Mouse (Mus musculus) embryonic facial prominence, embryonic 10.5 days (tissue): Measurements from ENCODE around the gene Eif3g. TPM values are rescaled to one million over a fixed set of nuclear protein-coding genes. Genes with fewer than 3 reads are reported as not detected.
A peak's percentile ranks its signal among the peaks of the same experiment; 100 is the strongest.

Experiments
- DNase-seq: peaks from one replicate; pipeline ENCODE4 v3.0.0-alpha.2; 2017; ENCODE audit warnings: low spot score
- H3K27ac ChIP-seq: fragments of 300-500 bp; sonication (generic); replicated peaks from 2 replicates; pipeline ENCODE4 v1.5.1; 2016; ENCODE audit warnings: mild to moderate bottlenecking
- H3K27me3 ChIP-seq: fragments of 300-500 bp; sonication (generic); replicated peaks from 2 replicates; pipeline ENCODE4 v1.6.1; 2016; ENCODE audit warnings: low read depth, mild to moderate bottlenecking; ENCODE audit not compliant: poor library complexity, severe bottlenecking
- H3K36me3 ChIP-seq: fragments of 300-500 bp; sonication (generic); replicated peaks from 2 replicates; pipeline ENCODE4 v1.6.1; 2016; ENCODE audit warnings: mild to moderate bottlenecking, moderate library complexity
- H3K4me1 ChIP-seq: fragments of 300-500 bp; sonication (generic); 2 replicates; pipeline ENCODE4 v1.6.1; 2016
- H3K4me3 ChIP-seq: fragments of 300-500 bp; sonication (generic); 2 replicates; pipeline ENCODE4 v1.5.1; 2016; ENCODE audit warnings: mild to moderate bottlenecking, moderate library complexity
- H3K9me3 ChIP-seq: fragments of 300-500 bp; sonication (generic); 2 replicates; pipeline ENCODE4 v1.6.1; 2016; ENCODE audit warnings: mild to moderate bottlenecking
- WGBS: fragments of 180-500 bp; shearing (Covaris S2); methylation state at CpG from one replicate; pipeline ENCODE4 v1.1.7; 2016; 5-methylcytosine and 5-hydroxymethylcytosine counted together
- polyA plus RNA-seq: library from polyadenylated mRNA; unstranded; fragments of >200 nt; fragmentation: Nextera tagmentation; extraction: Ambion mirVana; gene quantifications from 2 replicates; pipeline ENCODE4 v1.2.1, GENCODE M21; 2016

Gene Eif3g
- polyA plus RNA-seq, 1 experiment from 2014 or later, result 411 TPM

GRCm38 (mm10) chr9:20879097-20879792 is 19.2 kb downstream of the Eif3g start, which contains the start of gene Angptl6:
Gene Angptl6 (minus strand): TSS chr9:20879727.
- DNase-seq, result no peak
- Histone ChIP-seq H3K36me3 (no peaks in the 10 kb centered on the region), H3K4me1 (peaks cover 16% of the 10 kb centered on the region), H3K4me3 (peak within 1 kb of the TSS; percentile 59), H3K9me3 (no peaks in the 10 kb centered on the region), H3K27me3 (no peaks in the 10 kb centered on the region), H3K27ac (peak within 1 kb of the TSS; percentile 92)
- WGBS, result 92% methylated on average over 13 of the region's 13 CpGs

GRCm38 (mm10) chr9:20878710-20879065 is 19.7 kb downstream of the Eif3g start:
- Histone ChIP-seq H3K4me3 (peak overlapping the region; percentile 59), H3K36me3 (no peaks in the 10 kb centered on the region), H3K27me3 (no peaks in the 10 kb centered on the region), H3K4me1 (peaks cover 16% of the 10 kb centered on the region), H3K27ac (peak overlapping the region; percentile 92), H3K9me3 (no peaks in the 10 kb centered on the region)
- DNase-seq, result no peak
- 22% methylated on average over 10 of the region's 10 CpGs for WGBS

GRCm38 (mm10) chr9:20878041-20878709 is 20.2 kb downstream of the Eif3g start:
- no peaks in the 10 kb centered on the region for H3K27me3 ChIP-seq
- peak overlapping the region; percentile 92 for H3K27ac ChIP-seq
- no peaks in the 10 kb centered on the region for H3K36me3 ChIP-seq
- under 1% methylated on average over 69 of the region's 69 CpGs for WGBS
- H3K4me1 ChIP-seq, result peaks cover 16% of the 10 kb centered on the region
- no peaks in the 10 kb centered on the region for H3K9me3 ChIP-seq
- H3K4me3 ChIP-seq, result peak overlapping the region; percentile 59
- peak; percentile 100 for DNase-seq

- H3K9me3 ChIP-seq, result no peaks in the 10 kb centered on the region
- peak overlapping the region; percentile 92; the same call in 1 of the 2 replicates for H3K27ac ChIP-seq
- WGBS, result 37% methylated on average over 14 of the region's 14 CpGs
- H3K4me1 ChIP-seq, result peaks cover 16% of the 10 kb centered on the region
- H3K4me3 ChIP-seq, result peak overlapping the region; percentile 59
- H3K27me3 ChIP-seq, result no peaks in the 10 kb centered on the region
- no peaks in the 10 kb centered on the region for H3K36me3 ChIP-seq
- no peak for DNase-seq
Observed at GRCm38 (mm10) chr9:20877118-20878040, 21.0 kb downstream of the Eif3g start.

- Histone ChIP-seq H3K9me3 (no peaks in the 10 kb centered on the region), H3K27ac (no peak overlapping the region), H3K4me3 (no peak overlapping the region; the same call in 1 of the 2 replicates), H3K27me3 (0 out of 2 replicates have a peak, but pooled peaks cover 2% of the 10 kb centered on the region), H3K4me1 (peaks cover 16% of the 10 kb centered on the region), H3K36me3 (no peaks in the 10 kb centered on the region)
- WGBS, result 70% methylated on average over 9 of the region's 9 CpGs
- no peak for DNase-seq
Observed at GRCm38 (mm10) chr9:20876318-20877117, 21.9 kb downstream of the Eif3g start.

- Histone ChIP-seq H3K36me3 (no peaks in the 10 kb centered on the region), H3K4me1 (peaks cover 16% of the 10 kb centered on the region), H3K4me3 (no peak overlapping the region), H3K9me3 (no peaks in the 10 kb centered on the region), H3K27ac (no peak overlapping the region), H3K27me3 (peaks cover 15% of the 10 kb centered on the region)
- DNase-seq, result no peak
- 73% methylated on average over 23 of the region's 23 CpGs for WGBS
Observed at GRCm38 (mm10) chr9:20875021-20875790, 23.2 kb downstream of the Eif3g start.

GRCm38 (mm10) chr9:20873521-20873920 is 24.9 kb downstream of the Eif3g start:
- 91% methylated on average over 12 of the region's 12 CpGs for WGBS
- no peak for DNase-seq
- Histone ChIP-seq H3K4me3 (no peak overlapping the region), H3K36me3 (no peaks in the 10 kb centered on the region), H3K27me3 (peaks cover 32% of the 10 kb centered on the region), H3K9me3 (no peaks in the 10 kb centered on the region), H3K27ac (no peak overlapping the region), H3K4me1 (peaks cover 19% of the 10 kb centered on the region)

- Histone ChIP-seq H3K9me3 (no peaks in the 10 kb centered on the region), H3K4me3 (no peak overlapping the region), H3K27me3 (peaks cover 37% of the 10 kb centered on the region), H3K4me1 (peaks cover 19% of the 10 kb centered on the region), H3K36me3 (no peaks in the 10 kb centered on the region), H3K27ac (no peak overlapping the region)
- WGBS, result 89% methylated on average over 10 of the region's 10 CpGs
- no peak for DNase-seq
Observed at GRCm38 (mm10) chr9:20872991-20873390, 25.4 kb downstream of the Eif3g start.

GRCm38 (mm10) chr9:20870211-20871173 is 27.9 kb downstream of the Eif3g start:
- no peak overlapping the region for H3K4me3 ChIP-seq
- H3K4me1 ChIP-seq, result peaks cover 10% of the 10 kb centered on the region
- 75% methylated on average over 12 of the region's 12 CpGs for WGBS
- no peak for DNase-seq
- no peaks in the 10 kb centered on the region for H3K9me3 ChIP-seq
- H3K27me3 ChIP-seq, result peaks cover 60% of the 10 kb centered on the region
- no peaks in the 10 kb centered on the region for H3K36me3 ChIP-seq
- H3K27ac ChIP-seq, result no peak overlapping the region

GRCm38 (mm10) chr9:20869246-20869645 is 29.2 kb downstream of the Eif3g start:
- 5% methylated on average over 19 of the region's 19 CpGs for whole genome bisulfite sequencing
- Histone ChIP-seq H3K4me3 (peak overlapping the region; percentile 51), H3K9me3 (no peaks in the 10 kb centered on the region), H3K36me3 (no peaks in the 10 kb centered on the region), H3K27ac (no peak overlapping the region), H3K4me1 (peaks cover 10% of the 10 kb centered on the region), H3K27me3 (peaks cover 60% of the 10 kb centered on the region)
- no peak for DNase-seq
